Mouse (Mus musculus): ENCODE measurements around the gene Hoxb8. TPM values are rescaled to one million over a fixed set of nuclear protein-coding genes. Genes with fewer than 3 reads are reported as not detected.

Hoxb8 gene
- polyA plus RNA-seq, 1 experiment from 2014 or later = not detected

GRCm38 (mm10) chr11:96318368-96319070 lies 36.8 kb downstream of the Hoxb8 start:
- H3K4me3 ChIP-seq = 0 out of 2 replicates have a peak overlapping the region, but pooled peaks have one; percentile 2
- no peak overlapping the region for H3K27ac ChIP-seq
- no peaks in the 10 kb centered on the region for H3K36me3 ChIP-seq (replicated peaks)
- H3K4me2 ChIP-seq = peak overlapping the region; percentile 30; the same call in 1 of the 2 replicates
- WGBS = under 1% methylated on average over 44 of the region's 45 CpGs
- H3K9ac ChIP-seq = no peak overlapping the region
- no peaks in the 10 kb centered on the region for H3K9me3 ChIP-seq
- no peak for ATAC-seq (replicated peaks)
- 0 out of 2 replicates have a peak, but pooled peaks cover 3% of the 10 kb centered on the region for H3K4me1 ChIP-seq
- H3K27me3 ChIP-seq (replicated peaks) = peaks cover 97% of the 10 kb centered on the region

DNA sequence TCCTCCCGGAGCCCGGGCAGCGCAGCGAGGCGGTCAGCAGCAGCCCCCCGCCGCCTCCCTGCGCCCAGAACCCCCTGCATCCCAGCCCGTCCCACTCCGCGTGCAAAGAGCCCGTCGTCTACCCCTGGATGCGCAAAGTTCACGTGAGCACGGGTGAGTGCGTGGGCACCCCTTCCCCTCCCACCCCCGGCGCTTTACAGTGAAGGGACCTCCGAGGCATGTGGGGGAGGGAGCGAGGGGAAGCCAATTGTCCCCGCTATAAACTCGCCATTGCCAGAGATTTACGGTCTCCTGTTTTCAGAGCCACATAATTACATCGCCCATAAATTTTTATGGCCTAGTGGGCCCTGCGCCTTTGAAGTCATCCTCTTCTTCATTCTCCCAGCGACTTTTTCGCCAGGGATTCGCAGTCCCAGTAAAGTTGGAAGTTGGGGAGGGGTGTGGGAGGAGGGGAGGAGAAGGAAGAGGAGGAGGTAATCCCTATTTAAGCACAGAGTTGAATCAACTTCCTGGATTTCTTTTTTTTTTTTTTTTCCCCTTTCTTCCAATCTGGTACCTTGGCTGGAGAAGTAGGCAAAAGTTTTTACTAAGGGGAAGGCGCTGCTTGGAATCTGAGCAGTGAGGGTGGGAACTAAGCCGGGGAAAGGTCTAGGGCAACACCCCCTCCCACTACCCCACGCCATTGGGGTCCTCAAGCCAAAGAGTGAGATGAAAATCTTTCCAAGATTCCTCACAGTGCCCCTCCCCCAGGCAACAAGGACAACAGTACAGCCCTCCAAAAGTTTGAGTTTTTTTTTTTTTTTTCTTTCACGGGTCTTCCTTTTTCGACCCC lies 37.6 kb downstream of the Hoxb8 start:
- 0% methylated on average over 34 of the region's 34 CpGs for WGBS
- no peak overlapping the region for H3K9ac ChIP-seq
- peak overlapping the region; percentile 30; the same call in 1 of the 2 replicates for H3K4me2 ChIP-seq
- H3K4me3 ChIP-seq = 0 out of 2 replicates have a peak overlapping the region, but pooled peaks have one; percentile 2
- H3K27ac ChIP-seq = no peak overlapping the region
- no peaks in the 10 kb centered on the region for H3K36me3 ChIP-seq (replicated peaks)
- no peak for ATAC-seq (replicated peaks)
- no peaks in the 10 kb centered on the region for H3K9me3 ChIP-seq
- 0 out of 2 replicates have a peak, but pooled peaks cover 3% of the 10 kb centered on the region for H3K4me1 ChIP-seq
- H3K27me3 ChIP-seq (replicated peaks) = peaks cover 97% of the 10 kb centered on the region

DNA sequence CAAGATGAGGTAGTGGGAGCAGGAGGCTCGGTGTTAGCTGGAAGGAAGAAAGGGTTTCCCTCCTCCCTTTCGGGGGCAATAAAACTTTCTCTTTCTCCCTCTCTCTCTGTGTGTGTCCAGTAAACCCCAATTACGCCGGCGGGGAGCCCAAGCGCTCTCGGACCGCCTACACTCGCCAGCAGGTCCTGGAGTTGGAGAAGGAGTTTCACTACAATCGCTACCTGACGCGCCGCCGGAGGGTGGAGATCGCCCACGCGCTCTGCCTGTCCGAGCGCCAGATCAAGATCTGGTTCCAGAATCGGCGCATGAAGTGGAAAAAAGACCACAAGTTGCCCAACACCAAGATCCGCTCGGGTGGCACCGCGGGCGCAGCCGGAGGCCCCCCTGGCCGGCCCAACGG lies 38.2 kb downstream of the Hoxb8 start:
- WGBS = 2% methylated on average over 29 of the region's 29 CpGs
- no peak overlapping the region for H3K27ac ChIP-seq
- no peak overlapping the region for H3K9ac ChIP-seq
- H3K4me3 ChIP-seq = no peak overlapping the region
- H3K4me2 ChIP-seq = no peak overlapping the region
- ATAC-seq (replicated peaks) = no peak
- H3K9me3 ChIP-seq = no peaks in the 10 kb centered on the region
- H3K36me3 ChIP-seq (replicated peaks) = no peaks in the 10 kb centered on the region
- peaks cover 97% of the 10 kb centered on the region for H3K27me3 ChIP-seq (replicated peaks)
- 0 out of 2 replicates have a peak, but pooled peaks cover 3% of the 10 kb centered on the region for H3K4me1 ChIP-seq

DNA sequence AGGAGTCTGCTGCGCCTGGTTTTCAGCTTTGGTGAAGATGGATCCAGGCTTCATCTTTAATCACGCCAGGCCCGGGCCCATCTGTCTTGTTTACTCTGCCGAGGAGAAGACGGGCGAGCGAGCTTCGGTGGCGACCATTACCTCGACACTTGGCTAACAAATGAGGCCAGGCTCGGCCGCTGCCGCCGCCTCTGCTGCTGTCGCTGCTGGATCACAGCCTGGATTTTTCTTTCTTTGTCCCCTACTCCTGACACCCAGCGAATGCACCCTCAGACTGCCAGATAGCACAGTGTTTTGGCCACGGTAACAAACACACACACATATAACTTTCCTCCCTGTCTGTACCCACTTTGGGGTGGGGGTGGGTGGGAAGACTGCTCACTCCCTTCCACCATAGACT lies 39.0 kb downstream of the Hoxb8 start:
- H3K9ac ChIP-seq = no peak overlapping the region
- H3K36me3 ChIP-seq (replicated peaks) = no peaks in the 10 kb centered on the region
- H3K9me3 ChIP-seq = no peaks in the 10 kb centered on the region
- WGBS = 1% methylated on average over 17 of the region's 17 CpGs
- H3K4me1 ChIP-seq = 0 out of 2 replicates have a peak, but pooled peaks cover 3% of the 10 kb centered on the region
- H3K4me2 ChIP-seq = no peak overlapping the region
- H3K4me3 ChIP-seq = no peak overlapping the region
- no peak for ATAC-seq (replicated peaks)
- no peak overlapping the region for H3K27ac ChIP-seq
- peaks cover 97% of the 10 kb centered on the region for H3K27me3 ChIP-seq (replicated peaks)

- H3K9ac ChIP-seq = no peak overlapping the region
- no peak overlapping the region for H3K4me3 ChIP-seq
- 0 out of 2 replicates have a peak, but pooled peaks cover 3% of the 10 kb centered on the region for H3K4me1 ChIP-seq
- H3K27me3 ChIP-seq (replicated peaks) = peaks cover 94% of the 10 kb centered on the region
- no peak overlapping the region for H3K27ac ChIP-seq
- WGBS = 6% methylated on average over 5 of the region's 5 CpGs
- no peaks in the 10 kb centered on the region for H3K9me3 ChIP-seq
- no peak for ATAC-seq (replicated peaks)
- H3K36me3 ChIP-seq (replicated peaks) = no peaks in the 10 kb centered on the region
- no peak overlapping the region for H3K4me2 ChIP-seq
Observed at GRCm38 (mm10) chr11:96321846-96322245, 40.1 kb downstream of the Hoxb8 start.

DNA sequence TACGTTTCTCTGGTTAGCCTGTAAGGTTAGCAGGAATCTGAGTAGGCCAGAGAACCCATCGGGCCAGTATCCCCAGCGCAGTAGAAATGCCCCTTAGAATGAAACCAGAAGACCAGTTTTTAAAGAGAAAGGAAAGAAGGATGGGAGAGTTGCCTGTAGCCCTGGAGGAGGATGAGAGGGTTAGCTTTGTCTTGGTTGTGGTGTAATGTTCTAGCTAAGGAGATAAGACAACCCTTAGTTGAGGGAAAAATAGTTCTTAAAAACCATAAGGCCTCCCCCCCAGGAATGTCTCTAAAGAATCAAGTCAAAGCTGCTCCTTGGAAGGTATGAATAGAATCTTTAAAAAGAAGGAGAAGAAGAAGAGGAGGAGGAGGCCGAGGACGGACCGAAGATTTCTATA lies 41.0 kb downstream of the Hoxb8 start:
- Histone ChIP-seq H3K27ac (no peak overlapping the region), H3K36me3 (replicated peaks) (no peaks in the 10 kb centered on the region), H3K4me2 (no peak overlapping the region), H3K9ac (no peak overlapping the region), H3K4me1 (0 out of 2 replicates have a peak, but pooled peaks cover 3% of the 10 kb centered on the region), H3K4me3 (no peak overlapping the region), H3K9me3 (no peaks in the 10 kb centered on the region), H3K27me3 (replicated peaks) (peaks cover 95% of the 10 kb centered on the region)
- 3% methylated on average over 6 of the region's 6 CpGs for WGBS
- no peak for ATAC-seq (replicated peaks)

GRCm38 (mm10) chr11:96323154-96323553 lies 41.4 kb downstream of the Hoxb8 start, which contains the start of gene Hoxb3:
TSS of gene Hoxb3 (plus strand) at chr11:96323326.
- no peaks in the 10 kb centered on the region for H3K9me3 ChIP-seq
- H3K9ac ChIP-seq = no peak within 1 kb of the TSS
- 3% methylated on average over 10 of the region's 10 CpGs for WGBS
- no peaks in the 10 kb centered on the region for H3K36me3 ChIP-seq (replicated peaks)
- peaks cover 95% of the 10 kb centered on the region for H3K27me3 ChIP-seq (replicated peaks)
- H3K4me3 ChIP-seq = no peak within 1 kb of the TSS
- H3K4me2 ChIP-seq = no peak within 1 kb of the TSS
- no peak for ATAC-seq (replicated peaks)
- H3K27ac ChIP-seq = no peak within 1 kb of the TSS
- H3K4me1 ChIP-seq = 0 out of 2 replicates have a peak, but pooled peaks cover 3% of the 10 kb centered on the region

DNA sequence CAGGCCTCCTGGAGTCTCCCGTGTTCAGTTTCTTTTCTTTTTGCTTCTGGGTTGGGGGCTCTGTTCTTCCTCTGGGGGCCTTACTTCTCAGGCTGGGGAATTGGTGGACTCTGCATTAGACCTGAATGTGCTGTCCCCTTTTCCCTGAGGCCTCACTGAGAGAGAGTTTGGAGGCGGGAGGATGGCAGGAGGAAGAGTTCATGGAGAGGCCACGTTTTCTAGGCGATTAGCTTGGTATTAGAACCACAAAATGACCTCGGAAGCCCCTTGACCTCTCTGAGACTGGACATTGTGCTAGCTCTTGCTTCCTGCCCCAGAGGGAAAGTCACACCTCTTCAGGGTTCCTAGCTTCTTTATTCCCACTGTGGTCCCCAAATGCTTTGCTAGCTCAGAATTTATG lies 42.4 kb downstream of the Hoxb8 start:
- H3K27me3 ChIP-seq (replicated peaks) = peaks cover 95% of the 10 kb centered on the region
- WGBS = 0% methylated on average over 5 of the region's 5 CpGs
- no peak overlapping the region for H3K9ac ChIP-seq
- no peak for ATAC-seq (replicated peaks)
- no peak overlapping the region for H3K27ac ChIP-seq
- no peak overlapping the region for H3K4me2 ChIP-seq
- H3K9me3 ChIP-seq = no peaks in the 10 kb centered on the region
- H3K4me3 ChIP-seq = no peak overlapping the region
- H3K4me1 ChIP-seq = no peaks in the 10 kb centered on the region
- H3K36me3 ChIP-seq (replicated peaks) = no peaks in the 10 kb centered on the region

- Histone ChIP-seq H3K4me2 (no peak overlapping the region), H3K4me3 (no peak overlapping the region)
Observed at GRCm38 (mm10) chr11:96324965-96325364, 43.3 kb downstream of the Hoxb8 start.

GRCm38 (mm10) chr11:96325747-96326212 lies 44.1 kb downstream of the Hoxb8 start:
- Histone ChIP-seq H3K4me2 (no peak overlapping the region), H3K9ac (no peak overlapping the region), H3K4me3 (no peak overlapping the region), H3K9me3 (no peaks in the 10 kb centered on the region), H3K27me3 (replicated peaks) (peaks cover 95% of the 10 kb centered on the region), H3K27ac (no peak overlapping the region), H3K36me3 (replicated peaks) (no peaks in the 10 kb centered on the region), H3K4me1 (no peaks in the 10 kb centered on the region)
- WGBS = 1% methylated on average over 22 of the region's 22 CpGs
- ATAC-seq (replicated peaks) = no peak

More at GRCm38 (mm10) chr11:96324965-96325364, 43.3 kb downstream of the Hoxb8 start:
- no peak overlapping the region for H3K9ac ChIP-seq
- H3K4me1 ChIP-seq = no peaks in the 10 kb centered on the region
- H3K27ac ChIP-seq = no peak overlapping the region
- no peaks in the 10 kb centered on the region for H3K36me3 ChIP-seq (replicated peaks)
- no peaks in the 10 kb centered on the region for H3K9me3 ChIP-seq
- ATAC-seq (replicated peaks) = no peak
- 3% methylated on average over 8 of the region's 8 CpGs for WGBS
- H3K27me3 ChIP-seq (replicated peaks) = peaks cover 94% of the 10 kb centered on the region

GRCm38 (mm10) chr11:96326705-96327104 lies 45.0 kb downstream of the Hoxb8 start:
- WGBS = 2% methylated on average over 12 of the region's 12 CpGs
- H3K9ac ChIP-seq = no peak overlapping the region
- no peaks in the 10 kb centered on the region for H3K4me1 ChIP-seq
- H3K4me2 ChIP-seq = no peak overlapping the region
- ATAC-seq (replicated peaks) = no peak
- H3K27ac ChIP-seq = no peak overlapping the region
- no peak overlapping the region for H3K4me3 ChIP-seq
- H3K27me3 ChIP-seq (replicated peaks) = peaks cover 95% of the 10 kb centered on the region
- no peaks in the 10 kb centered on the region for H3K36me3 ChIP-seq (replicated peaks)
- no peaks in the 10 kb centered on the region for H3K9me3 ChIP-seq

DNA sequence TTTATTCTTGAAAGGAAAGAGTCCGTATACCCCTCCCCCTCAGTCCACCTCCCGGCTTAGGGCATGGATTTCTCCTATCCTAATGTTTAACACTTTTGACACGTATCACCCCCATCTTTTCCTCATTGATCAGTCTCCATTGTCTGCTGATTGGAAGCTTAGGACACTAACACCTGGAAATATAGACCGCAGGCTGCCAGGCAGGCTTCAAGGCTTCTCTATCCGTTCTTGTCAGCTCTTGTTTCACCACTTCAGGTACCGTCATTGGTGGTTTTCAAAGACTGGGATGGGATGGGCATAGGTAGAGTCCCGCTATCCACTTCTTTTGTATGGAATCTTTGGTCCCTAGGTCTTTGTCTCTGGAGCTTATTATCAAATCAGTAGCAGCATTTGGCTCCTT lies 45.4 kb downstream of the Hoxb8 start:
- H3K27ac ChIP-seq = no peak overlapping the region
- no peak overlapping the region for H3K4me3 ChIP-seq
- no peaks in the 10 kb centered on the region for H3K36me3 ChIP-seq (replicated peaks)
- H3K9me3 ChIP-seq = no peaks in the 10 kb centered on the region
- no peak overlapping the region for H3K9ac ChIP-seq
- no peaks in the 10 kb centered on the region for H3K4me1 ChIP-seq
- peaks cover 95% of the 10 kb centered on the region for H3K27me3 ChIP-seq (replicated peaks)
- 3% methylated on average over 7 of the region's 7 CpGs for WGBS
- no peak for ATAC-seq (replicated peaks)
- no peak overlapping the region for H3K4me2 ChIP-seq

Data from midbrain, embryonic 15.5 days (tissue).